Mouse (Mus musculus): Measurements from ENCODE around the gene Tnrc6a. TPM values are rescaled to one million over a fixed set of nuclear protein-coding genes. Genes with fewer than 3 reads are reported as not detected.

Tnrc6a gene
- polyA plus RNA-seq, 2 experiments from 2014 or later: 41.1 to 119 TPM

GRCm38 (mm10) chr7:123126056-123126455, 2.4 kb downstream of the Tnrc6a start:
- no peak for ATAC-seq

- no peak for ATAC-seq
Observed at GRCm38 (mm10) chr7:123127301-123127700, 3.6 kb downstream of the Tnrc6a start.

- ATAC-seq: no peak
Observed at GRCm38 (mm10) chr7:123127981-123128380, 4.3 kb downstream of the Tnrc6a start.

DNA sequence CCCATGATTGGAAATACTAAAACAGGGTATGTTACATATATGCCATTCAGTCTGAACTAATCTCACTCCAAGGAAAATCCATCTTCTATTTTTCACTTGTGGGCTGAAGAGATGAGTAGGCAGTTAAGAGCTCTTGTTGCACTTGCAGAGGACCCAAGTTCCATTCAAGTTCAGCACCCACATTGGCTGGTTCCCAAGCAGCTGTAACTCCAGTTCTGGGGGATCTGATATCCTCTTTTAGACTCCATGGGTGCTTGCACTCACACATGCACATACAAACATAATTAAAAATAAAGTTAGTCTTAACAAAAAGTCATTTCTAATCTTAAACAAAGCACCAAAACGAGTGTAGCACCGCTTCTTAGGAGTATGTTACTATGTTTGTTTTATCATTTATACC, 5.4 kb downstream of the Tnrc6a start:
- ATAC-seq: no peak

GRCm38 (mm10) chr7:123130198-123130597, 6.5 kb downstream of the Tnrc6a start:
- ATAC-seq: no peak

- no peak for ATAC-seq
Observed at GRCm38 (mm10) chr7:123132401-123132800, 8.7 kb downstream of the Tnrc6a start.

GRCm38 (mm10) chr7:123134876-123135275, 11.2 kb downstream of the Tnrc6a start:
- peak; percentile 50 for ATAC-seq

DNA sequence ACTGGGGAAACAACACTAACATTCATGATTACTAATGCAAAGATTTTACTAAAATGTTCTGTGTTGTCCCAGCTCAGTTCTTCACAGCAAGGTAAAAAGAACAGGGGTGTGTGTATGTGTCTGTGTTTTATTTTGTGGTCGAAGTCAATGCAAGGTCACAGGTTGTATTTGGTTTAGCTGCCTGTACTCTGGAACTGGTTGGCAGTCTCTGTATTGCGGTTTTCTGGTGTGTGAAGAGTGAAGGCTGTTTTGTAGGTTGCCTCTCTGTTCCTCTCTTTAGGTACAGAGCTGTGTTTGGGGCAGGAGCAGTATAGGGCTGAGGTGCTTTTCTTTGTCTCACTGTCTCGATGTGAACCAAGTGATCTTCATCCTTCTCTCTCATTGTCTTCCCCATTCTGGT, 12.0 kb downstream of the Tnrc6a start:
- ATAC-seq: no peak

GRCm38 (mm10) chr7:123138001-123138400, 14.3 kb downstream of the Tnrc6a start:
- ATAC-seq: no peak

- ATAC-seq: no peak
Observed at GRCm38 (mm10) chr7:123146141-123146846, 22.6 kb downstream of the Tnrc6a start.

DNA sequence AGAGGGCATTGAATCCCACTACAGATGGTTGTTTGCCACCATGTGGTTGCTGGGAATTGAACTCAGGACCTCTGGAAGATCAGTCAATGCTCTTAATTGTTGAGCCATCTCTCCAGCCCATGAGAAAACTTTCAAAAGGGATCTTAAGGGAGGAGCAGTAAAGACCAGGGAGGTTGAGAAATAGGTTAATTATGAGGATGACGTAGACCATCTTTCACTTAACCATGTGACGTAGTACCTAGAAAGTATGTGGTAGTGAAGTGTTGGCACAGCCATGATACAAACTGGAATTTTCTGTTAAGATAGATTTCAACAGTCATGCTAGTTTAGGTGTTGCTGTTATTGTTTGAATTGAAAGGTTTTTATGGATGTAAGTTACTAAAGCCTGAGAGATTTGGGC, 24.1 kb downstream of the Tnrc6a start:
- ATAC-seq: no peak

DNA sequence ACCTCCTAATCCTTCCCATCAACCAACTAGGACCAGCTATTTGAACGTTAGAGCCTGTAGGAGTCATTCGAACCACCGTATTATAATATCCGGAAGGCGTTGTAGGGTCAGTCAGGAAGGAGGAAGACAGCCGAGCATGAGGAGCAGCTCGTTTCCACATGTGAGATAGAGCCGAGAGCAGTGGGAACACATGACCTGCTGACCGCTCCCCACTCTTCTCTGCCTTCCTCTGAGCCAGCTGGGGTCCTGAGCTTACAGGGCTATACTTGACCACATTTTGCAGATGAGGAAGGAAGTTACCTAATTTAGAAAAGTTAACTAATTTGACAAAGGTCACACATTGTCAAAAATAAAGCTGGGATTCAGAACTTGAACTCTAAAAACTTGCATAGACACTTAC, 25.2 kb downstream of the Tnrc6a start:
- ATAC-seq: no peak

GRCm38 (mm10) chr7:123162346-123162745, 38.7 kb downstream of the Tnrc6a start:
- ATAC-seq: no peak

DNA sequence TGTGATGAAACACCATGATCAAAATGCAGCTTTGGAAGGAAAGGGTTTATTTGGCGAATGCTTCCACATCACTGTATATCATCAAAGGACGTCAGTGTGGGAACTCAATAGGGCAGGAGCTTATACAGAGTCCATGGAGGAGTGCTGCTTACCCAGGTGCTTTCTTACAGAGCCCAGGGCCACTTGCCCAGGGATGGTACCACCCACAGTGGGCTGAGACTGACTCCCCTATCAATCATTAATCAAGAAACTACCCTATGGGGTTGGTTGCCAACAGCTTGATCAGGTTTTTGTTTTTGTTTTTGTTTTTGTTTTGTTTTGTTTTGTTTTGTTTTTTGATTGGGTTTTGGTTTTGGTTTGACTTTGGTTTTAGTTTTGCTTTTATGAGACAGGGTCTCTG, 43.8 kb downstream of the Tnrc6a start:
- ATAC-seq: no peak

- no peak for ATAC-seq
Observed at GRCm38 (mm10) chr7:123169618-123170017, 45.9 kb downstream of the Tnrc6a start.

DNA sequence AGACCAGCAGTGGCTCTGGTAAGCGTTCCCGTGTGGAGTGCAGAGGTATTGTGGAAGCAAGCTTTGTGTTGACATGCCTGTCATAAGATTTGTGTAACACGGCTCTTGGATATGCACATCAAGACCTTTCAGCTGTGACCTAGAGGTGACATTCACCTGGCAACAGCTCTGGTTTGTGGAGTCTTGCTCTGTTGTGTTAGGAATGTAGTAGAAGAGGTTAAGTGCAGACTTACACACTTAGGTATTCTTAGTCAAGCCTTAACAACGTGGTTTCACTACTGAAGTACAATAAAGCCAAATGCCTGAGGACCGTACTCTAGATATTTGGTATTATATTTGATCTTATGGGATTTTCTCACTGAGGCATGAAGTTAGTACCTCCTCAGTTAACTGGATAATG, 48.4 kb downstream of the Tnrc6a start:
- ATAC-seq: no peak

GRCm38 (mm10) chr7:123177215-123177614, 53.5 kb downstream of the Tnrc6a start:
- no peak for ATAC-seq

- no peak for ATAC-seq
Observed at GRCm38 (mm10) chr7:123181787-123182701, 58.4 kb downstream of the Tnrc6a start.

- ATAC-seq: no peak
Observed at GRCm38 (mm10) chr7:123184891-123185290, 61.2 kb downstream of the Tnrc6a start.

GRCm38 (mm10) chr7:123186463-123186862, 62.8 kb downstream of the Tnrc6a start:
- no peak for ATAC-seq

GRCm38 (mm10) chr7:123187246-123187645, 63.6 kb downstream of the Tnrc6a start:
- no peak for ATAC-seq

- peak; percentile 78 for ATAC-seq
Observed at GRCm38 (mm10) chr7:123188462-123188861, 64.8 kb downstream of the Tnrc6a start.

DNA sequence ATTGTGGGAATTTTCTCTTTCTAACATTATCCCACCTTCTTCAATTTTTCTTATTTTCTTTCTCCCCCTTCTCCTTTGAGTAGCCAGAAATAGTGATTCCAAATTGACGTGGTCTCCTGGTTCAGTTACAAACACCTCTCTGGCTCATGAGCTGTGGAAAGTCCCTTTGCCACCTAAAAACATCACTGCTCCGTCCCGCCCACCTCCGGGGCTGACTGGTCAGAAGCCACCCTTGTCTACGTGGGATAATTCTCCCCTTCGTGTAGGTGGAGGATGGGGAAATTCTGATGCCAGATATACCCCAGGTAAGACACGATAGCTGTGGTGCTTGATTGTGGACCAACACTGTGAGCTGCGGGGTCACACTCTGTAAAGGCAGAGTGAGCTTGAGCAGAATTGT, 66.1 kb downstream of the Tnrc6a start:
- peak; percentile 38 for ATAC-seq

DNA sequence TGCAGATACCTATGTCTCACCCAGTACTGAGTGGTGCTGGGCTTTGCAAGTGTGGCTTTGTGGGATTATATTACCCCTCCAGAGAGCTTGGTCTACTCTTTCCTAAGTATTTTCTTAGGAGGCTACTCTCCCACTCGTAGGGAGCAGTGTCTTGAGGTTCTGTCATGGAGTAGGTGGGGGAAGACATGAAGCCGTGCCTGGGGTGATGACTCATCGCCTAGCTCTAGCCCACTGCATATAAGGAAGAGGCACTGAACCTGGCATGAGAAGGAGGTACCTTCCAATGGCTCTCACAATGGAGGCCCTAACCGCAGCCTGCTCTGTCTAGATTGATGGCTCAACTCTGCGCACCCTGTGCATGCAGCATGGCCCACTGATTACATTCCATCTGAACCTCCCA, 68.0 kb downstream of the Tnrc6a start:
- ATAC-seq: no peak
